ENCODE assay signal across 12 mouse cellular contexts in the genomic region with DNA sequence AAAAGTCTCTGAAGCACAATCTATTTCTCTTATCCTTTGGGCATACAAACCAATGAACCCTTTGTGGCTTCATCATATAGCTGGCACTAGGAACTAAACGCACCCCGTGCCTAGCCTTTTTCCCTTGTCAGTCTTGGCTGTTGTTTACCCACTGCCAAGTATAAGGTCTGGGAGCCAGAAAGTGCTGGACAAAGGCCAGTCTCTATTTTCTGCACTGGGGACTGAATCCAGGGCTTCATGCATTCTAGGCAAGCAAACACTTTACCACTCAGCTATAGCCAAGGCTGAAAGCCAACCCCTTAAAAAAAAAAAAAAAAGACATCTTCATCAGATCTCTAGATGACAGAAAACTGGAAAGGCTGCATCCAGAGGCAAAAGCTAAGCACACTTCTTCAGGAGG. TPM values are rescaled to one million over a fixed set of nuclear protein-coding genes. Genes with fewer than 3 reads are reported as not detected.
DNase-seq lines count a peak whose midpoint lies in the region; ATAC-seq and TF ChIP-seq lines count a peak whose summit lies in the region.
"Had no signal": no experiment of that assay in that cellular context is flagged by ENCODE, and none has a peak within 500 bp of the region (broad histone marks: within the 10 kb centered on the region; RNA-seq: fewer than 3 reads in every experiment).

No protein-coding gene starts in this region.

- H3K27ac ChIP-seq in gastrocnemius, adult 2 months: no peak overlapping the region
- no peak overlapping the region for H3K27ac ChIP-seq in lung, embryonic 14.5 days (ENCODE audit: low read depth)
- no peak overlapping the region for H3K27ac ChIP-seq in lung, postnatal 0 days (ENCODE audit: low read length)
- H3K27ac ChIP-seq in heart, embryonic 10.5 days: no peak overlapping the region
- H3K27ac ChIP-seq: neural tube, embryonic 13.5 days had no signal

- no peaks in the 10 kb centered on the region for H3K4me1 ChIP-seq in lung, embryonic 14.5 days (ENCODE audit: insufficient read depth)
- no peaks in the 10 kb centered on the region for H3K4me1 ChIP-seq in lung, postnatal 0 days (ENCODE audit: insufficient read depth, low read depth, low read length)
- no peaks in the 10 kb centered on the region for H3K4me1 ChIP-seq in heart, embryonic 10.5 days

- no peak overlapping the region for H3K9ac ChIP-seq in lung, embryonic 14.5 days
- no peak overlapping the region for H3K9ac ChIP-seq in lung, postnatal 0 days (replicated peaks; ENCODE audit: low read depth)
- H3K9ac ChIP-seq: neural tube, embryonic 13.5 days had no signal

- no peaks in the 10 kb centered on the region for H3K36me3 ChIP-seq in lung, embryonic 14.5 days (ENCODE audit: insufficient read depth)
- no peaks in the 10 kb centered on the region for H3K36me3 ChIP-seq in lung, postnatal 0 days (ENCODE audit: insufficient read depth, low read length)
- H3K36me3 ChIP-seq in heart, embryonic 10.5 days: no peaks in the 10 kb centered on the region
- H3K36me3 ChIP-seq: neural tube, embryonic 13.5 days had no signal

- H3K4me3 ChIP-seq in gastrocnemius, adult 2 months: no peak overlapping the region
- no peak overlapping the region for H3K4me3 ChIP-seq in lung, embryonic 14.5 days (ENCODE audit: low read depth, low read length)
- no peak overlapping the region for H3K4me3 ChIP-seq in lung, postnatal 0 days (ENCODE audit: low read depth, low read length)
- H3K4me3 ChIP-seq in heart, embryonic 10.5 days: no peak overlapping the region
- H3K4me3 ChIP-seq: neural tube, embryonic 13.5 days had no signal

- no peaks in the 10 kb centered on the region for H3K9me3 ChIP-seq in lung, embryonic 14.5 days (ENCODE audit: low read depth, low read length)
- no peaks in the 10 kb centered on the region for H3K9me3 ChIP-seq in lung, postnatal 0 days (ENCODE audit: low read length)
- no peaks in the 10 kb centered on the region for H3K9me3 ChIP-seq in heart, embryonic 10.5 days
- H3K9me3 ChIP-seq: neural tube, embryonic 13.5 days had no signal

- DNase-seq in gastrocnemius, adult 2 months: peak; percentile 55
- no peak for DNase-seq in gastrocnemius, adult 8-10 months (ENCODE audit: low spot score in 2 of 2)
- peak; percentile 69 for DNase-seq in lung, embryonic 14.5 days
- DNase-seq in lung, postnatal 0 days (ENCODE audit: low spot score): no peak
- peak; percentile 93 for DNase-seq in brain, embryonic 14.5 days (ENCODE audit: low read depth)
- DNase-seq in heart, embryonic 10.5 days (ENCODE audit: low spot score): peak; percentile 16
- DNase-seq in layer of hippocampus, adult 11-12 months (ENCODE audit: low spot score): no peak
- no peak for DNase-seq in testis, postnatal 10 days (ENCODE audit: low spot score)
- DNase-seq: adrenal gland, postnatal 25 days; kidney, postnatal 10 days; lung, adult 18-20 months had no signal

- no peak; the same call in 1 of the 2 replicates for ATAC-seq in lung, embryonic 14.5 days (ENCODE audit: insufficient read depth)
- no peak for ATAC-seq in lung, postnatal 0 days

- no peak for TF ChIP-seq CTCF in gastrocnemius, adult 2 months (IDR thresholded peaks at IDR 0.05)
- no peak for TF ChIP-seq CTCF in lung, embryonic 14.5 days (IDR thresholded peaks at IDR 0.05; ENCODE audit: low read depth)
- TF ChIP-seq CTCF in lung, postnatal 0 days (IDR thresholded peaks at IDR 0.05): no peak
- no peak for TF ChIP-seq CTCF in brain, embryonic 14.5 days (IDR thresholded peaks at IDR 0.05; ENCODE audit: borderline replicate concordance, extremely low read depth, insufficient read depth, insufficient read length)

- WGBS in lung, embryonic 14.5 days: 65% methylated on average over 2 of the region's 2 CpGs
- WGBS in lung, postnatal 0 days: 28% methylated on average over 2 of the region's 2 CpGs
- WGBS in heart, embryonic 10.5 days: 90% methylated on average over 2 of the region's 2 CpGs

- no peak overlapping the region for H3K4me2 ChIP-seq in lung, embryonic 14.5 days
- no peak overlapping the region for H3K4me2 ChIP-seq in lung, postnatal 0 days (replicated peaks; ENCODE audit: low read depth, low read length)
- H3K4me2 ChIP-seq: neural tube, embryonic 13.5 days had no signal

- no peaks in the 10 kb centered on the region for H3K27me3 ChIP-seq in lung, embryonic 14.5 days (ENCODE audit: insufficient read depth, low read length)
- no peaks in the 10 kb centered on the region for H3K27me3 ChIP-seq in lung, postnatal 0 days (replicated peaks; ENCODE audit: insufficient read depth, low read length)
- H3K27me3 ChIP-seq in heart, embryonic 10.5 days (ENCODE audit: insufficient read depth, poor library complexity, severe bottlenecking): 0 out of 2 replicates have a peak, but pooled peaks cover 5% of the 10 kb centered on the region
- H3K27me3 ChIP-seq: neural tube, embryonic 13.5 days had no signal

- intact Hi-C loops in gastrocnemius, adult 2 months (cut with DNase I): no loop called here

- no peak for TF ChIP-seq EP300 in lung, postnatal 0 days (IDR thresholded peaks at IDR 0.05)

- no peak for TF ChIP-seq POLR2A in brain, embryonic 14.5 days (IDR thresholded peaks at IDR 0.05; ENCODE audit: borderline replicate concordance, extremely low read depth, insufficient read depth, insufficient read length, poor library complexity, severe bottlenecking)

RNA-seq across cellular contexts. Expression of gene Chn1, which starts 15.2 kb away (rescaled TPM):
- total RNA-seq in gastrocnemius, adult 2 months (2021): 1 to 10 TPM; 2.3 to 4.9 TPM
- 1 to 10 TPM; 1.7 to 4.8 (median 3.3) TPM for total RNA-seq in gastrocnemius, adult 8-10 months (2022)
- polyA plus RNA-seq in lung, embryonic 14.5 days (2014; fragmentation: Nextera tagmentation; extraction: Ambion mirVana): 56.4 and 57.6 TPM in 2 replicates
- polyA plus RNA-seq in lung, postnatal 0 days (2015; fragmentation: Nextera tagmentation; extraction: Ambion mirVana): 26.9 and 27.6 TPM in 2 replicates
- 194 and 219 TPM in 2 replicates for polyA plus RNA-seq in brain, embryonic 14.5 days (2012; rRNA removed)
- polyA plus RNA-seq in heart, embryonic 10.5 days (2016; fragmentation: Nextera tagmentation; extraction: Ambion mirVana): 15.0 and 17.7 TPM in 2 replicates

Comparison
In these comparisons a context has a peak if more than half of its experiments do, and no peak if none do; other contexts are left out.
1. DNase-seq: peak in gastrocnemius, adult 2 months (single experiment), lung, embryonic 14.5 days (single experiment), brain, embryonic 14.5 days (single experiment) and heart, embryonic 10.5 days (single experiment); none in gastrocnemius, adult 8-10 months (0 of 2), lung, postnatal 0 days (single experiment), layer of hippocampus, adult 11-12 months (single experiment) and testis, postnatal 10 days (single experiment).